Mouse (Mus musculus): ENCODE data around the gene Ttc39b. TPM values are rescaled to one million over a fixed set of nuclear protein-coding genes. Genes with fewer than 3 reads are reported as not detected.
"Not testable (repeated sequence)": the region's sequence is repeated elsewhere in the genome, so short reads cannot be mapped to it uniquely, and the experiment has no call there.

The Ttc39b gene
- polyA plus RNA-seq, 1 experiment from 2014 or later: 2.1 TPM

DNA sequence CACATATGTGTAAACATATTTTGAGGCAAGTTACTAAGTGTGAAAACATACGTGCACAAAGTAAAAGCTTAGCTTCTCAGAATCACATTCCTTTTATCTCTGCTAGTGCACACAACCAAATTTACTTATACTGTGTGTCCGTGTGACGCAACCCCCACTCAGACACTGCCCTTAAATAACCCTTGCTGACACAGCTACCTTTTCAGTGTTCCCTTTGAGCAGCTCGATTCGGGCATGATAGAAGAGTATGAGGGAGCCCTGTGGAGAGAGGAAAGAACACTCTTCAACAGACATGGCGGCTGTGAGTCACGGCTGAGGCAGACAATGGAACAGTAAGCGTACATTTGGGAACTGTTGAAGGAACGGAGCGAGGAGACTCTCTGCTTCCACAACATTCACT, 80.3 kb downstream of the Ttc39b start:
- no peak overlapping the region for H3K4me3 ChIP-seq
- 0 out of 2 replicates have a peak, but pooled peaks cover 4% of the 10 kb centered on the region for H3K36me3 ChIP-seq
- no peak overlapping the region for H3K9ac ChIP-seq
- no peak for ATAC-seq (ENCODE audit: extremely low read depth, insufficient number of reproducible peaks, low FRiP score, low TSS enrichment)
- no peaks in the 10 kb centered on the region for H3K4me1 ChIP-seq
- H3K4me2 ChIP-seq: no peak overlapping the region
- 88% methylated on average over 10 of the region's 10 CpGs for WGBS
- H3K27me3 ChIP-seq (replicated peaks): no peaks in the 10 kb centered on the region
- no peaks in the 10 kb centered on the region for H3K9me3 ChIP-seq
- H3K27ac ChIP-seq (replicated peaks): no peak overlapping the region

- H3K4me2 ChIP-seq: no peak overlapping the region
- WGBS: 52% methylated on average over 5 of the region's 5 CpGs
These were observed 82.4 kb downstream of the Ttc39b start for GRCm38 (mm10) chr4:83241630-83242029.

GRCm38 (mm10) chr4:83237656-83238055, 86.4 kb downstream of the Ttc39b start:
- WGBS: 77% methylated on average over 5 of the region's 5 CpGs
- H3K4me1 ChIP-seq: peaks cover 4% of the 10 kb centered on the region; the same call in 1 of the 2 replicates
- no peak overlapping the region for H3K27ac ChIP-seq (replicated peaks)
- no peaks in the 10 kb centered on the region for H3K27me3 ChIP-seq (replicated peaks)
- H3K9me3 ChIP-seq: no peaks in the 10 kb centered on the region
- no peak overlapping the region for H3K4me3 ChIP-seq
- no peaks in the 10 kb centered on the region for H3K36me3 ChIP-seq
- ATAC-seq (ENCODE audit: extremely low read depth, insufficient number of reproducible peaks, low FRiP score, low TSS enrichment): no peak
- H3K9ac ChIP-seq: no peak overlapping the region
- no peak overlapping the region for H3K4me2 ChIP-seq

More at GRCm38 (mm10) chr4:83241630-83242029, 82.4 kb downstream of the Ttc39b start:
- Histone ChIP-seq H3K9ac (no peak overlapping the region), H3K27me3 (replicated peaks) (no peaks in the 10 kb centered on the region), H3K27ac (replicated peaks) (no peak overlapping the region), H3K4me1 (no peaks in the 10 kb centered on the region), H3K4me3 (no peak overlapping the region), H3K9me3 (no peaks in the 10 kb centered on the region), H3K36me3 (0 out of 2 replicates have a peak, but pooled peaks cover 4% of the 10 kb centered on the region)
- no peak for ATAC-seq (ENCODE audit: extremely low read depth, insufficient number of reproducible peaks, low FRiP score, low TSS enrichment)

GRCm38 (mm10) chr4:83235304-83235703, 88.8 kb downstream of the Ttc39b start:
- WGBS: 83% methylated on average over 2 of the region's 3 CpGs
- not testable (repeated sequence) for H3K36me3 ChIP-seq; H3K9me3 ChIP-seq; H3K4me1 ChIP-seq; ATAC-seq (ENCODE audit: extremely low read depth, insufficient number of reproducible peaks, low FRiP score, low TSS enrichment); H3K27me3 ChIP-seq (replicated peaks); H3K27ac ChIP-seq (replicated peaks); H3K4me3 ChIP-seq; H3K9ac ChIP-seq; H3K4me2 ChIP-seq

DNA sequence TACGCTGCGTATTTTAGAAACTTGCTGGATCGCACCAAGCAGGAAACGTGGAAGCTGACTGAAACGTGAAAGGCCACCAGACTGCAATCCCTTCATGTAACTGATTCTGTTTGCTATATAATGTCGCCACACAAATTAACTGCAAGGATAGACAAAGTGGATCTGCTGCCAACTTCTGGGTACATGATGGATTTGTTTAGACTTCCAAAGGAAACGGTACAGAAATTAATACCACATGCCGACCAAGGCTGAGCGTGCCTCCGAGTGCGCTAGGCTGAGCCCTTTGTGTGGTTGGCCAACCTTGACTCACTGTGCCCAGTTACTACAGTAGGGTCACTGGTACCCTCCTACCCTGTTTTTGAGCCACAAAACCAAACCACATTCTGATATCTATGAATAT, 89.3 kb downstream of the Ttc39b start:
- WGBS: 79% methylated on average over 11 of the region's 11 CpGs
- H3K4me1 ChIP-seq: peaks cover 4% of the 10 kb centered on the region; the same call in 1 of the 2 replicates
- H3K36me3 ChIP-seq: no peaks in the 10 kb centered on the region
- H3K9me3 ChIP-seq: no peaks in the 10 kb centered on the region
- ATAC-seq (ENCODE audit: extremely low read depth, insufficient number of reproducible peaks, low FRiP score, low TSS enrichment): no peak
- no peak overlapping the region for H3K27ac ChIP-seq (replicated peaks)
- H3K9ac ChIP-seq: no peak overlapping the region
- no peak overlapping the region for H3K4me3 ChIP-seq
- H3K27me3 ChIP-seq (replicated peaks): no peaks in the 10 kb centered on the region
- no peak overlapping the region for H3K4me2 ChIP-seq

DNA sequence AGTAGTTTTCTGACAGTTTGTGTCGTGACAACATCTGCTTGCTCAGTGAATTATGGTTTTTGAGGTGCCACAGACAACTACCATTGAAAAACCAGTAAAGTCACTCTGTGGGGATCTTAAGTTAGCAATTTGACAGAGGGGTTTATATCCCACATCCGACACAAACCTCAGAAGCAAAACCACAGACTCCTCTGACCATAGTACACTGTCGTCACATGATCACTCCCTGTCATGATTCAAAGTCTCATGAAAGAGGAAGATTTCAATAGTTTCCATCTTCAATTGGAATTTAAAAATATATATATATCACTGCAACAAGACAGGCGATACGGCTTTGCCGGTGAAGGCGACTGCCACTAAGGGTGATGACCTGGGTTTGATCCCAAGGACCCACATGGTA, 89.9 kb downstream of the Ttc39b start:
- Histone ChIP-seq H3K9ac (no peak overlapping the region), H3K4me1 (peaks cover 7% of the 10 kb centered on the region), H3K4me2 (no peak overlapping the region), H3K9me3 (no peaks in the 10 kb centered on the region), H3K27ac (replicated peaks) (no peak overlapping the region), H3K4me3 (no peak overlapping the region), H3K36me3 (no peaks in the 10 kb centered on the region), H3K27me3 (replicated peaks) (no peaks in the 10 kb centered on the region)
- no peak for ATAC-seq (ENCODE audit: extremely low read depth, insufficient number of reproducible peaks, low FRiP score, low TSS enrichment)
- WGBS: 86% methylated on average over 7 of the region's 7 CpGs

GRCm38 (mm10) chr4:83233181-83234123, 90.6 kb downstream of the Ttc39b start:
- ATAC-seq (ENCODE audit: extremely low read depth, insufficient number of reproducible peaks, low FRiP score, low TSS enrichment): no peak
- Histone ChIP-seq H3K4me3 (no peak overlapping the region), H3K27me3 (replicated peaks) (no peaks in the 10 kb centered on the region), H3K9me3 (no peaks in the 10 kb centered on the region), H3K4me2 (no peak overlapping the region), H3K9ac (no peak overlapping the region), H3K4me1 (peaks cover 13% of the 10 kb centered on the region), H3K27ac (replicated peaks) (no peak overlapping the region), H3K36me3 (no peaks in the 10 kb centered on the region)
- 65% methylated on average over 22 of the region's 22 CpGs for WGBS

DNA sequence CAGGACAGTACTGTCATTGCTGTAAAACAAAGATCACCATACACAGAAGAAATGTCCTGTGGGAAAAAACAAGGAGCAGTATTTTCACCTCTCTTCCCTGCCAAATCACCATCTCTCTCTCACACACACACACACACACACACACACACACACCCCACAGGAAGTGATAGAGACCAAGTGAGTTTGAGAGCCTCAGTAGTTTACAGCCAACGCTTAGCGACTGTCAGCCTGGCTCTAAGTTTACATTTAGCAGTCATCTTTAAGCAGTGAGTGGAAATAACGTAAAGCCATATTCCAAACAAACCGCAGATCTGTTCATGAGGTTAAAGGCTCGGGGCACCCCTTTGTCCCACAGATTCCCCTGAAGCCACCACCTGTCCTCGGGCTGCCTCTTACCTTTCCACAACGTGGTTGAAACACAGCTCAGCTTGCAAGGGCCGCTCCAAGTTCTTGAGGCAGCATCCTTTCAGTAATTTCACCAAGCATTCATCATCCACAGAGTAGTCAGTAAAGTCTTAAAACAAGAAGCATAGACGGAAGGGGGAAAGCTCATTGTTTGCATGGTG, 91.7 kb downstream of the Ttc39b start:
- ATAC-seq (ENCODE audit: extremely low read depth, insufficient number of reproducible peaks, low FRiP score, low TSS enrichment): no peak
- H3K4me2 ChIP-seq: no peak overlapping the region
- no peak overlapping the region for H3K27ac ChIP-seq (replicated peaks)

GRCm38 (mm10) chr4:83228664-83229283, 95.3 kb downstream of the Ttc39b start:
- Histone ChIP-seq H3K36me3 (no peaks in the 10 kb centered on the region), H3K4me1 (peaks cover 13% of the 10 kb centered on the region), H3K9me3 (no peaks in the 10 kb centered on the region), H3K27ac (replicated peaks) (no peak overlapping the region), H3K4me2 (no peak overlapping the region), H3K27me3 (replicated peaks) (no peaks in the 10 kb centered on the region), H3K9ac (no peak overlapping the region), H3K4me3 (no peak overlapping the region)
- 71% methylated on average over 9 of the region's 9 CpGs for WGBS
- ATAC-seq (ENCODE audit: extremely low read depth, insufficient number of reproducible peaks, low FRiP score, low TSS enrichment): no peak

More for the DNA sequence above, 91.7 kb downstream of the Ttc39b start:
- H3K4me1 ChIP-seq: peaks cover 13% of the 10 kb centered on the region
- no peak overlapping the region for H3K9ac ChIP-seq
- H3K9me3 ChIP-seq: no peaks in the 10 kb centered on the region
- H3K27me3 ChIP-seq (replicated peaks): no peaks in the 10 kb centered on the region
- H3K4me3 ChIP-seq: no peak overlapping the region
- H3K36me3 ChIP-seq: no peaks in the 10 kb centered on the region
- WGBS: 79% methylated on average over 9 of the region's 9 CpGs

DNA sequence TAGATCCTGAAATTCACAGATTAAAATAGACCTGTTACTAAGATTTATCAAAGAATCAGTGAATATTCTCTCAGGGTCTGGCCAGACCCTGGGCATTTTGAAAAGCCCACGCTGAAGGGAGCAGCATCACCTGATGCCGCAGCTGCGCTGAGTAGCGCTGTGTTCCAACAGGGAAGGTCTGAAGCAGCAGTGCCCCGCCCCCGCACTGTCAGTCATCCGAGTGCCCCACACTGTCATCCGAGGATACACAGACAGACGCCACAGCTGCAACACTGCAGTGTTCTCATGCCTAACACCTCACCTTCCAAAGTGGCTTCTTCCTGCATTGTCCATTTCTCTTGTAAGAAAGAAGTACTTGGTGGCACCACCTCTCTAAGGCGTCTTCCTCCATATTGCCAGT, 96.0 kb downstream of the Ttc39b start:
- 64% methylated on average over 10 of the region's 10 CpGs for WGBS
- Histone ChIP-seq H3K4me3 (no peak overlapping the region), H3K36me3 (no peaks in the 10 kb centered on the region), H3K9ac (no peak overlapping the region), H3K4me1 (peaks cover 9% of the 10 kb centered on the region), H3K27me3 (replicated peaks) (no peaks in the 10 kb centered on the region), H3K4me2 (no peak overlapping the region), H3K27ac (replicated peaks) (no peak overlapping the region), H3K9me3 (no peaks in the 10 kb centered on the region)
- no peak for ATAC-seq (ENCODE audit: extremely low read depth, insufficient number of reproducible peaks, low FRiP score, low TSS enrichment)

DNA sequence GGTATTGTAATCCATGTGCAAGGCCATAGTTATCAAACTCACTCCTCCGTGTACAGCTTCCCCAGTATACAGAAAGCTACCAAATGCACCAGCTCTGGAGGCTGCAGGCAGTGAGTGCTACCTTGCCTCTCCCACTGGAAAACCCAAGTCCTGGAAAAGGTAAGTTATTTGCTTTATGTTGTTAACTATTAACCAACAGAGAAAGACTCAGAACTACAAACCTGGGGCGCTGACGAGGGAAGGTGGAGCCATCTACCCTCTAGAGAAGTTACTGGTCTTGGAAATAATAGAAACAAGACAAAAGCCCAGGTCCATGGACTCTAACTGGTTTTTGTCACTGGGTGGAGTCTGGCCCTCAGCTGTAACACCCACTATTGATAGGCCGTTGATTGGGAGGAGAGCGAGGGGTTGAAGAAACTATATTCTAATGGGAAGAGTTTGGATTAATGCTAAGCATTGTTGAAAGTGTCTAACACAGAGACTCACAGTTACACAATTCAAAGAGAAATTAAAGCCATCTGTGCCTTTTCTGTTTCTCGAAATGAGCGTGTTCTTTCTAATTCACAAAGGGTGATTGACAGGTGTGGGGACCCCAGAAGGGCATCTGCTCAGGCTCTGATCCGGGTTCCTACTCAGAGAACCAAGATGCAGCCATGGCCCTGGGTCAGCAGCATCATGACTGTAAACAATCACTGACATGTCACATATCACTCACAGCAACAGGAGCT, 98.3 kb downstream of the Ttc39b start:
- WGBS: 76% methylated on average over 8 of the region's 8 CpGs

More for the DNA sequence above, 98.3 kb downstream of the Ttc39b start:
- Histone ChIP-seq H3K4me3 (no peak overlapping the region), H3K27me3 (replicated peaks) (no peaks in the 10 kb centered on the region), H3K36me3 (no peaks in the 10 kb centered on the region), H3K4me1 (peaks cover 9% of the 10 kb centered on the region), H3K9ac (no peak overlapping the region), H3K4me2 (no peak overlapping the region), H3K27ac (replicated peaks) (no peak overlapping the region), H3K9me3 (no peaks in the 10 kb centered on the region)
- ATAC-seq (ENCODE audit: extremely low read depth, insufficient number of reproducible peaks, low FRiP score, low TSS enrichment): no peak

Measured in heart, embryonic 13.5 days (tissue).